Mouse (Mus musculus) right cerebral cortex, adult 18-20 months (tissue): ENCODE data around the gene Ttc3.

Source experiments
- DNase-seq: peaks from one replicate; pipeline ENCODE4 v3.0.0; 2022; ENCODE audit warnings: mixed read lengths

The Ttc3 gene

GRCm38 (mm10) chr16:94509983-94510382, 139.6 kb downstream of the Ttc3 start:
- no peak for DNase-seq

- no peak for DNase-seq
Measured at GRCm38 (mm10) chr16:94517606-94518005, 147.2 kb downstream of the Ttc3 start.
